Comparison of ENCODE assay signal across 14 mouse cellular contexts in the genomic region with DNA sequence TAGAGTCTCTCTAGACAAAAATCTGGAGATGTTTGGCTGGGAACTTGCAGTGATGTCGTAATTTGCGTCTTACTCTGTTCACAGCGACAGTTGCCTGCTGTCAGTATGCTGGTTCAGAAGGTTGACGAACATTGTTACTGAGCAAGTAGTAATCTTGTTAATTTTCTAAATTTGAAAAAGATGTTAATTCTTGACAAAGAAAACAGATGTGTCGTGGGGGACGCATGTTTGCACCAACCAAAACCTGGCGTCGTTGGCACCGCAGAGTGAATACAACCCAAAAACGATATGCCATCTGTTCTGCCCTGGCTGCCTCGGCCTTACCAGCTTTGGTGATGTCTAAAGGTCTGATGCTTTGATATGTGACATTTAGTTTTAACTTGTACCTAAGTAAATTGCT. TPM values are rescaled to one million over a fixed set of nuclear protein-coding genes. Genes with fewer than 3 reads are reported as not detected.
DNase-seq lines count a peak whose midpoint lies in the region; ATAC-seq and TF ChIP-seq lines count a peak whose summit lies in the region.
"Had no signal": no experiment of that assay in that cellular context is flagged by ENCODE, and none has a peak within 500 bp of the region (broad histone marks: within the 10 kb centered on the region; RNA-seq: fewer than 3 reads in every experiment).

No protein-coding gene starts in this region.

- peaks cover 45% of the 10 kb centered on the region for H3K4me1 ChIP-seq in heart, embryonic 13.5 days
- peaks cover 0 to 2% of the 10 kb centered on the region in 2 experiments; a peak in 2 of 4 replicates for H3K4me1 ChIP-seq in ES-E14 (ENCODE audit: control insufficient read depth in 2 of 2, insufficient read depth in 2 of 2, low read length in 2 of 2, poor library complexity in 1 of 2)
- H3K4me1 ChIP-seq in intestine, postnatal 0 days (replicated peaks; ENCODE audit: control insufficient read depth, insufficient read depth, low read length), result peaks cover 4% of the 10 kb centered on the region; the same call in 1 of the 2 replicates
- peaks cover 54% of the 10 kb centered on the region for H3K4me1 ChIP-seq in liver, embryonic 12.5 days

- peak overlapping the region; percentile 97 for H3K9ac ChIP-seq in heart, embryonic 13.5 days
- peak overlapping the region; percentile 80; the same call in 1 of the 2 replicates for H3K9ac ChIP-seq in ES-E14 (ENCODE audit: insufficient read depth, low read depth, low read length, poor library complexity, severe bottlenecking)
- no peak overlapping the region for H3K9ac ChIP-seq in intestine, postnatal 0 days (ENCODE audit: low read depth, low read length)
- peak overlapping the region; percentile 94 for H3K9ac ChIP-seq in liver, embryonic 12.5 days
- H3K9ac ChIP-seq: hindbrain, embryonic 12.5 days had no signal

- H3K27me3 ChIP-seq in heart, embryonic 13.5 days (replicated peaks), result no peaks in the 10 kb centered on the region
- no peaks in the 10 kb centered on the region for H3K27me3 ChIP-seq in intestine, postnatal 0 days (replicated peaks; ENCODE audit: control insufficient read depth, insufficient read depth, low read length)
- no peaks in the 10 kb centered on the region for H3K27me3 ChIP-seq in liver, embryonic 12.5 days (replicated peaks)
- H3K27me3 ChIP-seq: heart, embryonic 12.5 days; hindbrain, embryonic 12.5 days; limb, embryonic 13.5 days had no signal

- no peak for DNase-seq in heart, adult 9 months (ENCODE audit: low spot score in 2 of 2)
- DNase-seq in ES-E14 (ENCODE audit: low read depth, low spot score), result no peak
- no peak for DNase-seq in ovary, postnatal 36 days (ENCODE audit: low spot score)
- DNase-seq in embryo, embryonic 10.5 days (ENCODE audit: low spot score), result no peak
- DNase-seq in frontal cortex, postnatal 36 days (ENCODE audit: low spot score in 2 of 2), result no peak
- DNase-seq: thymus, postnatal 36 days had no signal

- H3K4me2 ChIP-seq in heart, embryonic 13.5 days, result peak overlapping the region; percentile 86; the same call in 1 of the 2 replicates
- no peak overlapping the region; the same call in 1 of the 2 replicates for H3K4me2 ChIP-seq in intestine, postnatal 0 days (replicated peaks; ENCODE audit: low read depth)
- H3K4me2 ChIP-seq in liver, embryonic 12.5 days, result peak overlapping the region; percentile 73

- ATAC-seq in heart, embryonic 13.5 days (ENCODE audit: extremely low read depth, insufficient number of reproducible peaks, low FRiP score, low TSS enrichment), result no peak
- no peak for ATAC-seq in intestine, postnatal 0 days
- no peak for ATAC-seq in liver, embryonic 12.5 days
- ATAC-seq: CD4-positive, CD25-positive, alpha-beta regulatory T cell, adult 4 months had no signal

- H3K9me3 ChIP-seq in heart, embryonic 13.5 days, result no peaks in the 10 kb centered on the region
- H3K9me3 ChIP-seq in ES-E14 (ENCODE audit: control insufficient read depth, insufficient read depth, low read depth, low read length), result no peaks in the 10 kb centered on the region
- no peaks in the 10 kb centered on the region for H3K9me3 ChIP-seq in intestine, postnatal 0 days (ENCODE audit: control insufficient read depth)
- H3K9me3 ChIP-seq in liver, embryonic 12.5 days (replicated peaks), result no peaks in the 10 kb centered on the region
- H3K9me3 ChIP-seq: heart, embryonic 12.5 days; hindbrain, embryonic 12.5 days; limb, embryonic 13.5 days had no signal

- in situ Hi-C loops in ES-E14 (cut with MboI; ENCODE audit: low sequenced_read_pairs in 2 of 2, unreplicated experiment in 2 of 2), result no loop called here

- H3K4me3 ChIP-seq in heart, embryonic 13.5 days, result no peak overlapping the region
- peak overlapping the region; percentile 83 to 100 for H3K4me3 ChIP-seq in ES-E14 (ENCODE audit: insufficient read depth in 1 of 2, low read depth in 1 of 2, low read length in 2 of 2, poor library complexity in 1 of 2, severe bottlenecking in 1 of 2)
- no peak overlapping the region for H3K4me3 ChIP-seq in intestine, postnatal 0 days (ENCODE audit: low read depth, low read length)
- H3K4me3 ChIP-seq in liver, embryonic 12.5 days, result peak overlapping the region; percentile 92
- H3K4me3 ChIP-seq: hindbrain, embryonic 12.5 days had no signal

- WGBS in heart, embryonic 13.5 days, result 89% methylated on average over 11 of the region's 11 CpGs
- 81% methylated on average over 11 of the region's 11 CpGs for WGBS in intestine, postnatal 0 days
- 76% methylated on average over 11 of the region's 11 CpGs for WGBS in liver, embryonic 12.5 days (ENCODE audit: insufficient replicate concordance)

- H3K27ac ChIP-seq in heart, embryonic 13.5 days (replicated peaks), result no peak overlapping the region
- H3K27ac ChIP-seq in ES-E14 (ENCODE audit: insufficient read depth, low read depth, low read length, poor library complexity, severe bottlenecking), result no peak overlapping the region
- 0 out of 2 replicates have a peak overlapping the region, but pooled peaks have one; percentile 7 for H3K27ac ChIP-seq in intestine, postnatal 0 days (ENCODE audit: low read depth, low read length)
- peak overlapping the region; percentile 87 for H3K27ac ChIP-seq in liver, embryonic 12.5 days
- H3K27ac ChIP-seq: hindbrain, embryonic 12.5 days; kidney, postnatal 0 days; limb, embryonic 13.5 days had no signal

- TF ChIP-seq CTCF in intestine, postnatal 0 days (IDR thresholded peaks at IDR 0.05; ENCODE audit: low read depth), result no peak

- peaks cover 47% of the 10 kb centered on the region for H3K36me3 ChIP-seq in heart, embryonic 13.5 days
- H3K36me3 ChIP-seq in ES-E14 (ENCODE audit: control insufficient read depth, insufficient read depth, low read length, poor library complexity, severe bottlenecking), result peaks cover 38% of the 10 kb centered on the region
- H3K36me3 ChIP-seq in intestine, postnatal 0 days (ENCODE audit: control insufficient read depth, insufficient read depth), result peaks cover 34% of the 10 kb centered on the region
- H3K36me3 ChIP-seq in liver, embryonic 12.5 days, result peaks cover 55% of the 10 kb centered on the region

TF ChIP-seq in ES-E14, 5 proteins besides CTCF, POLR2A, EP300 and RAD21:
- TF ChIP-seq CHD2 (IDR thresholded peaks at IDR 0.05; ENCODE audit: low read depth, low read length) (no peak), ZC3H11A (IDR thresholded peaks at IDR 0.05; ENCODE audit: borderline replicate concordance, low read depth, low read length) (no peak), MAFK (IDR thresholded peaks at IDR 0.05; ENCODE audit: insufficient read depth, low read depth, low read length) (no peak), ZNF384 (IDR thresholded peaks at IDR 0.05; ENCODE audit: low read depth, low read length) (no peak), HCFC1 (IDR thresholded peaks at IDR 0.05; ENCODE audit: borderline replicate concordance, insufficient read depth, low read length) (no peak)

RNA-seq across cellular contexts. Expression of gene Rpl4, which starts 2.2 kb away (rescaled TPM):
- 707 and 780 TPM in 2 replicates for polyA plus RNA-seq in heart, embryonic 13.5 days (2015; fragmentation: Nextera tagmentation; extraction: Ambion mirVana)
- total RNA-seq in ES-E14 (2012; rRNA removed), result 1,251 and 1,343 TPM in 2 replicates
- 575 and 580 TPM in 2 replicates for polyA plus RNA-seq in intestine, postnatal 0 days (2015; fragmentation: Nextera tagmentation; extraction: Ambion mirVana)
- 1,196 and 1,210 TPM in 2 replicates for polyA plus RNA-seq in liver, embryonic 12.5 days (2016; fragmentation: Nextera tagmentation; extraction: Ambion mirVana)

RNA-seq across cellular contexts. Expression of gene Zwilch, which starts 2.5 kb away (rescaled TPM):
- polyA plus RNA-seq in heart, embryonic 13.5 days (2015; fragmentation: Nextera tagmentation; extraction: Ambion mirVana), result 19.9 and 21.7 TPM in 2 replicates
- total RNA-seq in ES-E14 (2012; rRNA removed), result 99.2 and 151 TPM in 2 replicates
- 3.0 and 4.1 TPM in 2 replicates for polyA plus RNA-seq in intestine, postnatal 0 days (2015; fragmentation: Nextera tagmentation; extraction: Ambion mirVana)
- polyA plus RNA-seq in liver, embryonic 12.5 days (2016; fragmentation: Nextera tagmentation; extraction: Ambion mirVana), result 26.5 and 28.4 TPM in 2 replicates

RNA-seq across cellular contexts. Expression of gene Snapc5, which starts 3.7 kb away (rescaled TPM):
- 26.5 and 31.1 TPM in 2 replicates for polyA plus RNA-seq in heart, embryonic 13.5 days (2015; fragmentation: Nextera tagmentation; extraction: Ambion mirVana)
- 9.6 and 17.1 TPM in 2 replicates for total RNA-seq in ES-E14 (2012; rRNA removed)
- polyA plus RNA-seq in intestine, postnatal 0 days (2015; fragmentation: Nextera tagmentation; extraction: Ambion mirVana), result 32.9 and 36.7 TPM in 2 replicates
- polyA plus RNA-seq in liver, embryonic 12.5 days (2016; fragmentation: Nextera tagmentation; extraction: Ambion mirVana), result 14.9 and 17.4 TPM in 2 replicates

RNA-seq across cellular contexts. Expression of gene Lctl, which starts 58.4 kb away (rescaled TPM):
- polyA plus RNA-seq in heart, embryonic 13.5 days (2015; fragmentation: Nextera tagmentation; extraction: Ambion mirVana), result not detected in 2 replicates
- total RNA-seq in ES-E14 (2012; rRNA removed), result 1.5 and 2.3 TPM in 2 replicates
- 0.09 and 0.22 TPM in 2 replicates for polyA plus RNA-seq in intestine, postnatal 0 days (2015; fragmentation: Nextera tagmentation; extraction: Ambion mirVana)
- polyA plus RNA-seq in liver, embryonic 12.5 days (2016; fragmentation: Nextera tagmentation; extraction: Ambion mirVana), result not detected in 2 replicates
- polyA plus RNA-seq: CD4-positive, CD25-positive, alpha-beta regulatory T cell, adult 4 months; heart, embryonic 12.5 days; hindbrain, embryonic 12.5 days; limb, embryonic 13.5 days had no signal

RNA-seq across cellular contexts. Expression of gene Uchl4, which starts 59.6 kb away (rescaled TPM):
- 1.6 and 1.7 TPM in 2 replicates for polyA plus RNA-seq in heart, embryonic 13.5 days (2015; fragmentation: Nextera tagmentation; extraction: Ambion mirVana)
- 0.48 and 0.54 TPM in 2 replicates for total RNA-seq in ES-E14 (2012; rRNA removed)
- 1.8 and 2.0 TPM in 2 replicates for polyA plus RNA-seq in intestine, postnatal 0 days (2015; fragmentation: Nextera tagmentation; extraction: Ambion mirVana)
- polyA plus RNA-seq in liver, embryonic 12.5 days (2016; fragmentation: Nextera tagmentation; extraction: Ambion mirVana), result 1.5 and 2.0 TPM in 2 replicates

Comparison
In these comparisons a context has a peak if more than half of its experiments do, and no peak if none do; other contexts are left out.
1. H3K27ac ChIP-seq: peak in intestine, postnatal 0 days (single experiment) and liver, embryonic 12.5 days (single experiment); none in heart, embryonic 13.5 days (single experiment) and ES-E14 (single experiment).
2. H3K4me3 ChIP-seq: peak in ES-E14 (2 of 2) and liver, embryonic 12.5 days (single experiment); none in heart, embryonic 13.5 days (single experiment) and intestine, postnatal 0 days (single experiment).